Mouse (Mus musculus) lung, adult 2 months (tissue): ENCODE measurements around the gene Tspoap1.

Experiments
- CTCF ChIP-seq: fragments of 200-500 bp; IDR thresholded peaks from 2 replicates; pipeline ENCODE4 v1.5.1; 2011; ENCODE audit warnings: mild to moderate bottlenecking, low read length, control low read depth; ENCODE audit not compliant: insufficient read depth
- POLR2A ChIP-seq: fragments of 200-500 bp; IDR thresholded peaks from 2 replicates; pipeline ENCODE4 v1.6.1; 2011; ENCODE audit warnings: low read depth, mild to moderate bottlenecking, control low read depth, low read length, borderline replicate concordance; ENCODE audit errors: extremely low read depth

GRCm38 (mm10) chr11:87752307-87752706 lies 8.0 kb upstream of the Tspoap1 start:
- TF ChIP-seq CTCF = no peak
- no peak for TF ChIP-seq POLR2A
